Mouse (Mus musculus) ovary, postnatal 36 days (tissue): Measurements from ENCODE around the gene Tbc1d23.
A peak's percentile ranks its signal among the peaks of the same experiment; 100 is the strongest.
"Not testable (repeated sequence)": the region's sequence is repeated elsewhere in the genome, so short reads cannot be mapped to it uniquely, and the experiment has no call there.

Source experiments
- DNase-seq: peaks from one replicate; pipeline ENCODE4 v3.0.0; 2022; ENCODE audit warnings: low spot score, mixed read lengths

Tbc1d23 gene

GRCm38 (mm10) chr16:57215957-57216356 lies 15.3 kb downstream of the Tbc1d23 start:
- no peak for DNase-seq

- DNase-seq, result no peak
Measured at GRCm38 (mm10) chr16:57211037-57211436, 20.3 kb downstream of the Tbc1d23 start.

GRCm38 (mm10) chr16:57208342-57208741 lies 23.0 kb downstream of the Tbc1d23 start:
- no peak for DNase-seq

- DNase-seq, result no peak
Measured at GRCm38 (mm10) chr16:57197281-57197680, 34.0 kb downstream of the Tbc1d23 start.

- no peak for DNase-seq
Measured at GRCm38 (mm10) chr16:57196590-57196989, 34.7 kb downstream of the Tbc1d23 start.

GRCm38 (mm10) chr16:57191214-57191613 lies 40.1 kb downstream of the Tbc1d23 start:
- no peak for DNase-seq

- DNase-seq, result no peak
Measured at GRCm38 (mm10) chr16:57190390-57190789, 40.9 kb downstream of the Tbc1d23 start.

GRCm38 (mm10) chr16:57189493-57189892 lies 41.8 kb downstream of the Tbc1d23 start:
- DNase-seq, result no peak

GRCm38 (mm10) chr16:57186618-57187017 lies 44.7 kb downstream of the Tbc1d23 start:
- no peak for DNase-seq

GRCm38 (mm10) chr16:57182037-57182436 lies 49.3 kb downstream of the Tbc1d23 start:
- DNase-seq, result no peak

GRCm38 (mm10) chr16:57181180-57181579 lies 50.1 kb downstream of the Tbc1d23 start:
- DNase-seq, result no peak

GRCm38 (mm10) chr16:57177664-57178063 lies 53.6 kb downstream of the Tbc1d23 start:
- no peak for DNase-seq

- no peak for DNase-seq
Measured at GRCm38 (mm10) chr16:57177254-57177653, 54.0 kb downstream of the Tbc1d23 start.

- no peak for DNase-seq
Measured at GRCm38 (mm10) chr16:57176276-57176675, 55.0 kb downstream of the Tbc1d23 start.

- no peak for DNase-seq
Measured at GRCm38 (mm10) chr16:57175751-57176150, 55.6 kb downstream of the Tbc1d23 start.

GRCm38 (mm10) chr16:57174480-57174879 lies 56.8 kb downstream of the Tbc1d23 start:
- not testable (repeated sequence) for DNase-seq

GRCm38 (mm10) chr16:57171570-57171969 lies 59.7 kb downstream of the Tbc1d23 start:
- DNase-seq, result no peak

GRCm38 (mm10) chr16:57171161-57171560 lies 60.1 kb downstream of the Tbc1d23 start:
- DNase-seq, result no peak

GRCm38 (mm10) chr16:57168236-57168635 lies 63.1 kb downstream of the Tbc1d23 start:
- DNase-seq, result no peak

GRCm38 (mm10) chr16:57167514-57167912 lies 63.8 kb downstream of the Tbc1d23 start:
- DNase-seq, result no peak

- peak; percentile 95 for DNase-seq
Measured at GRCm38 (mm10) chr16:57166611-57167513, 64.4 kb downstream of the Tbc1d23 start, which contains the start of gene Nit2. Nit2 (minus strand) TSS chr16:57167341.

- no peak for DNase-seq
Measured at GRCm38 (mm10) chr16:57166086-57166485, 65.2 kb downstream of the Tbc1d23 start.

- DNase-seq, result no peak
Measured at GRCm38 (mm10) chr16:57165157-57165556, 66.1 kb downstream of the Tbc1d23 start.

GRCm38 (mm10) chr16:57163694-57164093 lies 67.6 kb downstream of the Tbc1d23 start:
- DNase-seq, result no peak
